Mouse (Mus musculus): ENCODE data around the gene Gm11214.

The Gm11214 gene

DNA sequence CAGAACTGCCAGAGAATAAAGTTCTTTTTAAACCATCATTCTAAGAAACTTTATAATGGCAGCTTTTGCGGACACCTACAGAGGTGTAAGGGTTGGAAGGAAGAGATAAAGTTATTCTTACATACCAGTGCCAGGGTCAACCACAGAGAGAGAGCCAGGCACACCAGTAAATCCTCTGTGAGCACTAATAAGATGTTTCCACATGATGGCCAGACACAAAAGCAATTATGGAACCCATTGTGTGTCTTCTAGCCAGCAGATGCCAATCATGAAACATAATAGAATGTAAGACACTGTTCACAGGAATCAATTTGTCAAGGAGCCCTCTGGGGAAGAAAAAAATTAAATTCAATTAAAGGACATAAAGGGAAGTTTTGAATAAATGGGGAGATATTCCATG is 1.8 kb downstream of the Gm11214 start:
- DNase-seq (ENCODE audit: low spot score): no peak

DNA sequence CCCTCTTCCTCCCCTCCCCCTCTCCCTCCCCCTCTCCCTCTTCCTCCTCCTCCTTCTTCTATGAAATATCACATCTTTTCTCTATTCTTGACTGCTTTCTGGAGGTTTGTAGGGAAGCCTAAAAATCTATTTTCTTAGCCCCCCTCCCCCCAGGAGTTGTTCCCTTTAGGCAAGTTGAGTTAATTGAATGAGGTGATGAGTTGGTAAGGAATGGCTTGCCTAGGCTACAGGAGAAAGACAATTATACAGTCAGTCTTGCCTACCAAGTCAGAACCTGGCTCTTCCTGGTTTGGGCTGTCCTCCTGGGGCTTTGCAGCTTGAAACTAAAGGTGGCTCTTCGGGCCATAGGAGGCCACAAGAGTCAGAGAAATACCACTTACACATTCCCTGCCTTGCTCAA is 3.4 kb downstream of the Gm11214 start:
- no peak for DNase-seq (ENCODE audit: low spot score)

DNA sequence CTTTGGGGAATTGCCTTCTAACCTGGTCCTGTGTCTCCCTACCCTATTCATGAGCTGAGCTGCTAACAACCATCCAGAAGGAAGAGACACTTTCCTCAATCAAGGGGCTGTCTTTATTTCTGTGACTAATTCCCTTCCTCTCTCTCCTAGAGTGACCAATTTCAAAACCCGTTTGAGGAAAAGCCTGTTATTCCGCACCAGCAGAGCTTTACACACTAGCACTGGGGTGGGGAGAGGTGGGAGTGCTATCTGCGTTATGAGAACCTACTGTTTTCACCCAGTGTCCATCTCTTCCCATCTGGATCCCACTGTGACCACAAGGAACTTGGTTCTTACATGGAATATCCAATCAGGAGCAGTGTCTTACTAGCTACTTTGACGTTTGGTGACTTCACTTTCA is 4.1 kb downstream of the Gm11214 start:
- DNase-seq (ENCODE audit: low spot score): no peak

DNA sequence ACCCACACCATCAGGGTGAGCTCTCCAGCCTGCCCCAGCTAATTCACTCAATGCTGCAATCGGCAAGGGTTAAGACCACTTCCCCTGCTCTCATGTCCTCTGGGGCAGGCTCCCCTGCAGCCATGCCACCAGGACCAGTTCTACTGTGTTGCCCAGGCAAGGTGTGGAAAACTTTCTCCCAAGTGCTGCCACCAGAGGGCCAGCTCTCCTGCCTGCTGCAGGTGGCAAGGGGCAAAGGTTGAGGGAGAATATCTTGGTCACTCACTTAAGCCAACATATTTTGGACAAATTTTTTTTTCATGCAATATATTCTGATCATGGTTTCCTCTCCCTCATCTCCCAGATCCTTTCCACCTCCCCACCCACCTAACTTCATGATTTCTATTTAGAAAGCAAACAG is 8.8 kb downstream of the Gm11214 start:
- no peak for DNase-seq (ENCODE audit: low spot score)

DNA sequence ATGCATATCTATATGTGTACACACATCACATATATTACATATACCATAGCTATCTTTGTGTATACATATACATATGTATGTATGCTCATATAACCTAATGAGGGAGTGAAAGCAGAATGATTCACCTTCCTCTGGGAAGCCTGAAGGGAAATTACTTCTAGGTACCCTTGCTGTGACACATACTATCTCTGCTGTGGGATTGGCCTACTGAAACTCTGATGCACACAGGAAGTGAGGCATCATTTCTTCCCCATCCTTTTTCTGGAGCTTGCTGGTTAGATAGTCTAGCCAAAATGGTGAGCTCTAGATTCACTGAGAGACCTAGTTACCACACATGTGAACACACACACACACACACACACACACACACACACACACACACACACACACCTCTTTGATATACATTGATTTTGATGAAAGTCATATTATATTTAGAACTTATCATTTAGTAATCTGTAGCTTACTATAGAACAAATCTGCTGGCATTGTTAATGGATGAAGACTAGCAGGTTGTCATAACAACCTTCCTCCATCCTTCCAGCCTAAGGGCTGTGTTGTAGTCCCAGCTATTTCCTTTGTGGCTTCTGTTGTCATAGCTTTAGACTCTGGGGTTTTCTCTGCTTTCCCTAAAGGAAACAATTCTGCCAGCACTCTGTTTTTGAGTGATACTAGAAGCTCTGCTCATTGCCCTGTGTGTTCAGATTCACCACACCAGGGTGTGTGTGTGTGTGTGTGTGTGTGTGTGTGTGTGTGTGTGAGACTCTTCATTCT is 19.0 kb downstream of the Gm11214 start:
- no peak for DNase-seq (ENCODE audit: low spot score)

DNA sequence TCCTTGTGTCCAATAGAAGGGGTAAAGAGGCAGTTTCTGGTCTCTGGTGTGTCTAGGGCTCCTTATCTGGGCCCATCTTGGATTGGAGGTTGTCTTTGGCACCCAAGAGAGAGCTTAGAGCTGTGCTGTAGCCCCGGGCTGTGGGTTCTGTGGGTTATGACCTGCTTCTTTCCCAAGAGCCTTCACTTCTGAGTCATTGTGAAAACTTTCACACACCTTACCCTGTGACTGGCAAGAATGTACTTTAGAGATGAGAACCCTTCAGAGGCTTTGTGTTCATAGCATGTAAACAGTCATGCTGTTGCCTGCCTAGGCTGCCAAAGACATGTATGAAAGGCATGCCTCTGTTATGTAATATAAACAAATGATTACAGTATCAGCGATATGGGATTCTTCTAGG is 23.3 kb downstream of the Gm11214 start:
- DNase-seq (ENCODE audit: low spot score): no peak

DNA sequence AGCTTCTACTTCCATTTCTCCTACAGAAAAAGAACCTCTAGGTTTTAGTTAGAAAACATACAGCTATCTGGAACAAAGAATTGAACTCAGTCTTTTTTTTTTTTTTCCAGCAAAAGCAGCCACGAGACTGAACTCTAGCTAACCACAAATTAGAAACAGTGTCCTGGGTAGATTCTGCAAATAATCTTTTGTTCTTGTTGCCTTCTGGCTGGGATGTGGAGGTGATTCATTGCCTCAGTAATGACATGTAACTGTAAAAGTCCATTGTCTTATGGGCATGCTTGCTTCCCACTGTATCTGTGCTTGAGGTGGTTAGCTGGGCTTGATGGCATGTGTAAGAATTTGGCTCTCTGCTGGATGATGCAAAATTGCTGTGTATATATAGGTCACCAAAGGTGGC is 24.6 kb downstream of the Gm11214 start:
- no peak for DNase-seq (ENCODE audit: low spot score)

DNA sequence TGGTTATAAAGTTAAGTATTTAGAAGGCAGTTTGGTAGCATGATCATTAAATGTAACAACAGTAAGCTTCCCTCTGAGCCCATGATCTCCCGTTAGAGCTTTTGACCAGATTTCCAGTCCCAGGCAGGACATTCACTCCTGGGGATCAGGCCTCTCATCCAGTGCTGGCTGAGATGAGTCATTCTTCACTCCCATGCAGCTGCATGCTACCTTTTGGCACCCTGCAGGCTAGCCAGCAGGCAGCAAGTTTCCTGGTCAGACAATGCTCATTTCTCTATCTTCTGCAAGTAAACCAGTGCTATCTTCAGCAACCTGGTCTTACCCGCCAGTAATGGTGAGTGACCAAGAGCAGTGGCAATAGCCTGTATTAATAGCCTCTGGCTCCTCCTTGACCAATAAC is 30.0 kb downstream of the Gm11214 start:
- DNase-seq (ENCODE audit: low spot score): no peak

DNA sequence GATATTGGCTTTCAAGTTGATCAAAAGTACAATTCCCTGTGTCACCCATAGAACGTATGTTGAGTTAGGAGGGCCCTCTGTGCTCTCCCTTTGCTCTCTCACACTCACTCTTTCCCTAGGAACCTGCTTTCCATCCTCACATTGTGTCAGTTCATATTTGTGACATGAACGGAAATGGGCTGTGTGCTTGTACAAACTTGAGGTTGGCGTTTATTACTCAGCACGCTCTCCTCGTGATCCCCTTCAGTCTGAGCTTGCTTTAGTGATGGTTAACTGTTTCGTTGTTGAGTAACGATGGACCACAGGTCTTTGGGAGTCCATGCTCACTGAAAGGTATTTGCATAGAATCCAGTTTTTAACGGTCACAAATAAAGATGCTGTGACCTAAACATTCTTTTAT is 36.1 kb downstream of the Gm11214 start:
- DNase-seq (ENCODE audit: low spot score): no peak

DNA sequence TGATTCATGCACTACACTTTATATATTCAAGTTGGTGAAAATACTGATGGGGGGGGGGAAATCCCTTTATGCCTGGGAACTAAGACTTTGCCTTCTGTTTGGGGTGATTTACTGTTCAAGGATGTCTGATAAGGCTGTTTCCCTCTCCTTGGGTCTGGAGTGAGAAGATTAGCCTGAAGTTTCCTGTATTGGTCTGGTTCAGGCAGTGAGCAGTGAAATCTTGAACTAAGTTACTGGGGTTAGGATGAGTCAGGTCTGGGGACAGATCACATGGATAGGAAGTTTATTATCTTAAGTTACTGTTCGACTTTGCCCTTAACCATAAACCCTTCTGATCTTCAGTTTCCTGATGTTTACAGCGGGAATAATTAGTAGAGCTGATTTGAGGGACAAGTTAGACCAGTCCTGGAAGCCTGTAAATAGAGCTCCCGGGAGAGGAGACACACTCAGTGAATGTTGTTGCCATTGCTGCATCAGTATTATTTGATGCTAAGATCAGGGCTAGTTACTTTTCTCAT is 37.6 kb downstream of the Gm11214 start:
- no peak for DNase-seq (ENCODE audit: low spot score)

DNA sequence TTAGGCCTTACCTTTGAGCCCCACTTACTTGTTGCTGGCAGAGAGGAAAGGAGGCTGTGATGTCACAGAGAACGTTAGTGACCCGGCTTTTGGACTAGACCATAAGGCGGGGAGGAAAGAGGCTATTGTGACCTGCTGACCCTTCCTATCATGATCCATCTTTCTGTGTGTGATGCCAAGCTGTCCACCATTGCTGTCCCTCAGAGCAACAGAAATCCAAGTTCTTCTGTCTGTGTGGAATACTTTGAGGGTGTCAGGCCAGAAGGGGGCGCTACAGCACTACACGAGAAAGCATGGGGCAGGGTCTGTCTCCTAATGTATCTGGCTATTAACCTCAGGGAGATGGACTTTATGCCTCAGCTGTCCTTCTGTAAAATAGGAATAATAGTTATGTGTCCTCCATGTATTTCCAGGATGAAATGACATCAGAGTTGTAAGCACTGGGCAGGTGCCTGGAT is 40.8 kb downstream of the Gm11214 start, which contains the start of gene Tex48:
Gene Tex48, minus strand, starts transcription at position 51 of the 458 bp plus-strand sequence.
- DNase-seq (ENCODE audit: low spot score): no peak

DNA sequence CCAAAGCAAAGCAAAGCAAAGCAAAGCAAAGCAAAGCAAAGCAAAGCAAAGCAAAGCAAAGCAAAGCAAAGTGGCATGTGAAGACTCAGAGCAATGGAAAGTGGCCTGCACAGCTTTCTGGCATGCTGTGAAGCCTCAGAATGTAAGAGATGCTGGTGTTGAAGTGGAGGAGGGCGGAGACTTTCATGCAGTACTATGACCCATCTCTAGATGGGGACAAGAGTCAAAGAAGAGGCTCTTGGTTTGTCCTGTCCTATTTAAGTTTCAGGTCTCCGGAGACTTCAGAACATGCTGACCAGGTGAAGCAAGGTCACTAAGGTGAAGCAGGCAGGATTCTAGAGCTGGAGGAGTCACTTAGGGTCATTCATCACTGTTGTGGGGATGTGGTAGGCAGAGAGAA is 41.3 kb downstream of the Gm11214 start:
- no peak for DNase-seq (ENCODE audit: low spot score)
